Mouse (Mus musculus) neural tube, embryonic 14.5 days (tissue): Measurements from ENCODE around the gene 5530401A14Rik. TPM values are rescaled to one million over a fixed set of nuclear protein-coding genes. Genes with fewer than 3 reads are reported as not detected.

ENCODE experiments used
- ATAC-seq: fragments of 200-750 bp; cut with Nextera tagmentation; 2 replicates; pipeline ENCODE4 v1.8.0; 2017; ENCODE audit warnings: low read depth, mild to moderate bottlenecking, moderate TSS enrichment, moderate library complexity
- H3K27ac ChIP-seq: fragments of 300-500 bp; sonication (generic); 2 replicates; pipeline ENCODE4 v1.5.1; 2014; ENCODE audit warnings: low read depth, mild to moderate bottlenecking, control low read depth, low read length, moderate library complexity, mixed read lengths
- H3K27me3 ChIP-seq: fragments of 300-500 bp; sonication (generic); 2 replicates; pipeline ENCODE4 v1.6.1; 2014; ENCODE audit warnings: low read length; ENCODE audit not compliant: control insufficient read depth, insufficient read depth
- H3K36me3 ChIP-seq: fragments of 300-500 bp; sonication (generic); 2 replicates; pipeline ENCODE4 v1.6.1; 2014; ENCODE audit warnings: low read length, mixed read lengths; ENCODE audit not compliant: control insufficient read depth, insufficient read depth
- H3K4me1 ChIP-seq: fragments of 300-500 bp; sonication (generic); 2 replicates; pipeline ENCODE4 v1.6.1; 2014; ENCODE audit warnings: low read length; ENCODE audit not compliant: control insufficient read depth, insufficient read depth
- H3K4me2 ChIP-seq: fragments of 300-500 bp; sonication (generic); 2 replicates; pipeline ENCODE4 v1.6.1; 2014; ENCODE audit warnings: mild to moderate bottlenecking, low read depth, low read length, control low read depth
- H3K4me3 ChIP-seq: fragments of 300-500 bp; sonication (generic); 2 replicates; pipeline ENCODE4 v1.5.1; 2014; ENCODE audit warnings: low read depth, low read length, control low read depth, mixed read lengths
- H3K9ac ChIP-seq: fragments of 300-500 bp; sonication (generic); replicated peaks from 2 replicates; pipeline ENCODE4 v1.6.1; 2014; ENCODE audit warnings: low read depth, mild to moderate bottlenecking, control low read depth, low read length, mixed read lengths
- H3K9me3 ChIP-seq: fragments of 300-500 bp; sonication (generic); 2 replicates; pipeline ENCODE4 v1.6.1; 2016; ENCODE audit warnings: low read length; ENCODE audit not compliant: control insufficient read depth
- WGBS: fragments of 180-500 bp; shearing (Covaris S2); extraction: QIAGEN DNeasy Blood & Tissue Kit; methylation state at CpG from one replicate; pipeline ENCODE4 v1.1.7; 2014; 5-methylcytosine and 5-hydroxymethylcytosine counted together
- polyA plus RNA-seq: library from polyadenylated mRNA; unstranded; fragments of >200 nt; fragmentation: Nextera tagmentation; extraction: Ambion mirVana; gene quantifications from 2 replicates; pipeline ENCODE4 v1.2.1, GENCODE M21; 2014

Gene 5530401A14Rik
- polyA plus RNA-seq, 1 experiment from 2014 or later: 2.1 TPM

DNA sequence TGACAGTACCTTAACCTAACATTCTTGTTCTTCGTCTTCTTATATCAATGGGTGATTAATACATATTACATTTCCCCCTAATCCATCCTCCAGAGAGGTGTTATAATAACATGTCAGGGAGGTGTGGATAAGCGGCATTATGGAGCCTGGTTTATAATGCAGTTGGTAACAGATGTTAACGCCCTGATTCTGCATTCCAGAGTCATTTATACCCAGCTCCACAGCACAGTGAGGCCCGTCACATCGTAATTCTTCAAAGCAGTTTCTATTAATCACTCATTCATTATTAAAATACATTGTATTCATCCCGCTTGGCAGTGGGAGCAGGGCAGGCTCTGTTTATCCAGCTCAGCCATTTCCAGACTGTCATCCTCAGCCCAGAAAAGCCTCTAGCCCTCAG, 55.0 kb downstream of the 5530401A14Rik start:
- Histone ChIP-seq H3K36me3 (no peaks in the 10 kb centered on the region), H3K27me3 (no peaks in the 10 kb centered on the region), H3K9me3 (no peaks in the 10 kb centered on the region; the same call in 1 of the 2 replicates), H3K4me2 (no peak overlapping the region), H3K27ac (no peak overlapping the region), H3K9ac (no peak overlapping the region), H3K4me3 (no peak overlapping the region), H3K4me1 (no peaks in the 10 kb centered on the region; the same call in 1 of the 2 replicates)
- WGBS: 20% methylated on average over 6 of the region's 6 CpGs
- ATAC-seq: no peak

GRCm38 (mm10) chr11:81923096-81923495, 62.6 kb downstream of the 5530401A14Rik start:
- Histone ChIP-seq H3K27me3 (no peaks in the 10 kb centered on the region), H3K27ac (no peak overlapping the region), H3K36me3 (no peaks in the 10 kb centered on the region), H3K9me3 (no peaks in the 10 kb centered on the region; the same call in 1 of the 2 replicates), H3K4me3 (no peak overlapping the region), H3K9ac (no peak overlapping the region), H3K4me2 (no peak overlapping the region), H3K4me1 (no peaks in the 10 kb centered on the region)
- 98% methylated on average over 2 of the region's 2 CpGs for WGBS
- no peak for ATAC-seq

GRCm38 (mm10) chr11:81923626-81924025, 63.2 kb downstream of the 5530401A14Rik start:
- H3K27me3 ChIP-seq: no peaks in the 10 kb centered on the region
- no peaks in the 10 kb centered on the region for H3K4me1 ChIP-seq
- no peak overlapping the region for H3K27ac ChIP-seq
- H3K4me3 ChIP-seq: no peak overlapping the region
- H3K4me2 ChIP-seq: no peak overlapping the region
- H3K36me3 ChIP-seq: no peaks in the 10 kb centered on the region
- ATAC-seq: no peak
- H3K9ac ChIP-seq: no peak overlapping the region
- H3K9me3 ChIP-seq: no peaks in the 10 kb centered on the region; the same call in 1 of the 2 replicates
- WGBS: 94% methylated on average over 4 of the region's 4 CpGs

DNA sequence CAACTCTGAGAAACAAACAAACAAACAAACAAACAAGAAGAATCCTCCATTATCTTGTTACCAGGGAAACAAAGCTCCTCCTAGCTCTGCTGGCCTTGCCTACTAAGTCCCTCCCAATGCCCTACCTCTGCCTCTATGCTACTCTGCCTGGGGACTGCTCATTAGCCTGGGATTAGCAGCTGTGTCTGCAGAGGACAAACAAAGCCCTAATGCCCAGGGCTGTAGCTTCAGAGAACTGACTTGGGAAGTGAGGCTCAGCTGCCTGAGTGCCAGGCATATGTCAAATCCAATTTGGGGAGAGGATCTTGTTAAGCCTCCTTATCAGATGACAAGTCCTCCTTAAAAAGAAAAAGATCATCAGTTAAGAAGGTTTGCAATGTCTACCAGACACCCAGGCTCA, 65.9 kb downstream of the 5530401A14Rik start:
- no peak overlapping the region for H3K9ac ChIP-seq
- H3K36me3 ChIP-seq: no peaks in the 10 kb centered on the region
- H3K4me1 ChIP-seq: no peaks in the 10 kb centered on the region
- no peak overlapping the region for H3K27ac ChIP-seq
- no peak overlapping the region for H3K4me2 ChIP-seq
- no peaks in the 10 kb centered on the region for H3K27me3 ChIP-seq
- no peak for ATAC-seq
- no peaks in the 10 kb centered on the region for H3K9me3 ChIP-seq
- no peak overlapping the region for H3K4me3 ChIP-seq

GRCm38 (mm10) chr11:81937516-81937915, 77.0 kb downstream of the 5530401A14Rik start:
- no peak for ATAC-seq
- no peaks in the 10 kb centered on the region for H3K36me3 ChIP-seq
- H3K9me3 ChIP-seq: no peaks in the 10 kb centered on the region
- H3K27ac ChIP-seq: no peak overlapping the region
- H3K4me1 ChIP-seq: no peaks in the 10 kb centered on the region
- no peaks in the 10 kb centered on the region for H3K27me3 ChIP-seq
- H3K9ac ChIP-seq: no peak overlapping the region
- H3K4me2 ChIP-seq: no peak overlapping the region
- WGBS: 95% methylated on average over 1 of the region's 1 CpGs
- no peak overlapping the region for H3K4me3 ChIP-seq

- no peaks in the 10 kb centered on the region for H3K36me3 ChIP-seq
- no peaks in the 10 kb centered on the region for H3K9me3 ChIP-seq
- 6% methylated on average over 1 of the region's 1 CpGs for WGBS
- ATAC-seq: no peak
- no peaks in the 10 kb centered on the region for H3K4me1 ChIP-seq
- H3K27ac ChIP-seq: no peak overlapping the region
- H3K4me2 ChIP-seq: no peak overlapping the region
- no peak overlapping the region for H3K4me3 ChIP-seq
- no peaks in the 10 kb centered on the region for H3K27me3 ChIP-seq
- H3K9ac ChIP-seq: no peak overlapping the region
Observed at GRCm38 (mm10) chr11:81940988-81941387, 80.5 kb downstream of the 5530401A14Rik start.

GRCm38 (mm10) chr11:81942167-81942566, 81.7 kb downstream of the 5530401A14Rik start:
- WGBS: 85% methylated on average over 1 of the region's 1 CpGs
- H3K4me3 ChIP-seq: no peak overlapping the region
- no peaks in the 10 kb centered on the region for H3K36me3 ChIP-seq
- H3K27me3 ChIP-seq: no peaks in the 10 kb centered on the region
- no peaks in the 10 kb centered on the region for H3K4me1 ChIP-seq
- no peak overlapping the region for H3K9ac ChIP-seq
- no peak overlapping the region for H3K27ac ChIP-seq
- no peak overlapping the region for H3K4me2 ChIP-seq
- no peak for ATAC-seq
- no peaks in the 10 kb centered on the region for H3K9me3 ChIP-seq

Other genes starting within 250 kb of the 5530401A14Rik start
- 12.3 and 16.2 TPM in 2 replicates for gene Asic2, start 107.8 kb downstream of the 5530401A14Rik start, polyA plus RNA-seq
- gene Ccl2, start 174.9 kb downstream of the 5530401A14Rik start, polyA plus RNA-seq: 0.52 and 1.8 TPM in 2 replicates
- not detected in 2 replicates for gene Gm17268, start 177.9 kb downstream of the 5530401A14Rik start, polyA plus RNA-seq
- 0.93 and 0.98 TPM in 2 replicates for gene Ccl7, start 185.0 kb downstream of the 5530401A14Rik start, polyA plus RNA-seq
- 0.84 TPM in 1 of 2 replicates, not detected in the other for gene Ccl11, start 197.2 kb downstream of the 5530401A14Rik start, polyA plus RNA-seq
- 0.43 and 3.2 TPM in 2 replicates for gene Ccl12, start 241.2 kb downstream of the 5530401A14Rik start, polyA plus RNA-seq